Mouse (Mus musculus) C2C12 (cell line): Measurements from ENCODE around the gene Gm12184. TPM values are rescaled to one million over a fixed set of nuclear protein-coding genes. Genes with fewer than 3 reads are reported as not detected.
"Not testable (repeated sequence)": the region's sequence is repeated elsewhere in the genome, so short reads cannot be mapped to it uniquely, and the experiment has no call there.

Experiments
- H3K27me3 ChIP-seq: one replicate; pipeline ENCODE4 v1.6.1; 2011; ENCODE audit not compliant: control insufficient read depth, insufficient read depth, insufficient read length
- H3K36me3 ChIP-seq: one replicate; pipeline ENCODE4 v1.6.1; 2011; ENCODE audit not compliant: control insufficient read depth, insufficient read depth
- H3K4me3 ChIP-seq: one replicate; pipeline ENCODE4 v1.5.1; 2011; ENCODE audit warnings: mild to moderate bottlenecking, control low read depth; ENCODE audit not compliant: poor library complexity, insufficient read depth, severe bottlenecking
- H3K79me2 ChIP-seq: one replicate; pipeline ENCODE4 v1.6.1; 2011; ENCODE audit not compliant: control insufficient read depth, insufficient read depth
- H3K79me3 ChIP-seq: one replicate; pipeline ENCODE4 v1.6.1; 2011; ENCODE audit warnings: low read depth, control low read depth
- H3ac ChIP-seq: one replicate; pipeline ENCODE3; 2011; ENCODE audit warnings: low read depth; ENCODE audit not compliant: control insufficient read depth, insufficient read length
- CEBPB ChIP-seq: IDR thresholded peaks from one replicate; pipeline ENCODE4 v1.6.1; 2011; ENCODE audit warnings: low read depth, mild to moderate bottlenecking, control low read depth, moderate library complexity
- CTCF ChIP-seq: IDR thresholded peaks from one replicate; pipeline ENCODE4 v1.5.1; 2011; ENCODE audit not compliant: control insufficient read depth, insufficient read depth, insufficient read length
- FOSL1 ChIP-seq: IDR thresholded peaks from one replicate; pipeline ENCODE4 v1.8.0; 2011; ENCODE audit warnings: mild to moderate bottlenecking, low read length; ENCODE audit not compliant: poor library complexity, insufficient read depth, severe bottlenecking
- MAX ChIP-seq: IDR thresholded peaks from one replicate; pipeline ENCODE4 v1.6.1; 2011; ENCODE audit warnings: mild to moderate bottlenecking, control low read depth
- MYOD1 ChIP-seq: IDR thresholded peaks from one replicate; pipeline ENCODE4 v1.6.1; 2011; ENCODE audit warnings: low read depth; ENCODE audit not compliant: control insufficient read depth, insufficient read length
- MYOG ChIP-seq: IDR thresholded peaks from one replicate; pipeline ENCODE4 v1.6.1; 2011; ENCODE audit not compliant: control insufficient read depth, insufficient read length; ENCODE audit errors: extremely low read depth
- USF1 ChIP-seq: IDR thresholded peaks from one replicate; pipeline ENCODE4 v1.6.1; 2011; ENCODE audit warnings: low read depth, mild to moderate bottlenecking, control low read depth, moderate library complexity
- long read RNA-seq, 2 experiments: library from polyadenylated mRNA; unstranded; transcript quantifications; one replicate each; pipeline ENCODE4 v2.0.0; 2019 to 2020
- polyA plus RNA-seq: library from polyadenylated mRNA; unstranded; fragments of >200 nt; fragmentation: generic; extraction: Trizol; gene quantifications from one replicate; pipeline ENCODE4 v1.2.1, GENCODE M21; 2012; ENCODE audit warnings: missing spikeins

The Gm12184 gene
- 8.0 TPM for polyA plus RNA-seq
- long read RNA-seq, experiment 1, partial matches to known transcripts: 0 of 2 reads
- long read RNA-seq, experiment 1, other reads (novel, unspliced or antisense): 0 of 2 reads
- long read RNA-seq, experiment 2: 0 reads

GRCm38 (mm10) chr11:48825979-48826751, at the start of gene Gm12184, which contains the start of gene Trim7:
Gene Gm12184, minus strand, starts transcription at chr11:48826655.
Gene Trim7, plus strand, starts transcription at chr11:48826140.
- not testable (repeated sequence) for H3K36me3 ChIP-seq, H3K79me2 ChIP-seq, H3K27me3 ChIP-seq, H3K79me3 ChIP-seq
- H3ac ChIP-seq: peak within 1 kb of the TSS; percentile 0
- H3K4me3 ChIP-seq: peak within 1 kb of the TSS; percentile 25

- H3K79me2 ChIP-seq: peaks cover 20% of the 10 kb centered on the region
Observed at GRCm38 (mm10) chr11:48875343-48875837, 48.9 kb upstream of the Gm12184 start.

GRCm38 (mm10) chr11:48874465-48874864, 48.0 kb upstream of the Gm12184 start:
- Histone ChIP-seq H3K79me3 (peaks cover 16% of the 10 kb centered on the region), H3K27me3 (no peaks in the 10 kb centered on the region), H3K79me2 (peaks cover 29% of the 10 kb centered on the region), H3ac (peak overlapping the region; percentile 40), H3K36me3 (no peaks in the 10 kb centered on the region), H3K4me3 (no peak overlapping the region)
- TF ChIP-seq FOSL1 (no peak), MAX (peak; percentile 23)

More at GRCm38 (mm10) chr11:48875343-48875837, 48.9 kb upstream of the Gm12184 start:
- H3K27me3 ChIP-seq, H3K36me3 ChIP-seq, H3ac ChIP-seq, H3K4me3 ChIP-seq, H3K79me3 ChIP-seq: not testable (repeated sequence)

- Histone ChIP-seq H3K79me2 (peaks cover 37% of the 10 kb centered on the region), H3K36me3 (no peaks in the 10 kb centered on the region), H3K79me3 (peaks cover 21% of the 10 kb centered on the region), H3ac (no peak overlapping the region), H3K4me3 (no peak overlapping the region), H3K27me3 (no peaks in the 10 kb centered on the region)
- TF ChIP-seq MYOD1 (peak; percentile 16), CTCF (no peak)
Observed at GRCm38 (mm10) chr11:48873591-48874290, 47.3 kb upstream of the Gm12184 start.

- Histone ChIP-seq H3K27me3 (no peaks in the 10 kb centered on the region), H3K36me3 (peaks cover under 1% of the 10 kb centered on the region), H3K4me3 (no peak overlapping the region), H3ac (no peak overlapping the region), H3K79me3 (peaks cover 27% of the 10 kb centered on the region), H3K79me2 (peaks cover 46% of the 10 kb centered on the region)
- TF ChIP-seq CTCF (no peak), CEBPB (no peak), MYOG (no peak), FOSL1 (no peak)
Observed at GRCm38 (mm10) chr11:48872695-48873300, 46.3 kb upstream of the Gm12184 start.

- H3K79me2 ChIP-seq: peaks cover 54% of the 10 kb centered on the region
- peak overlapping the region; percentile 45 for H3K4me3 ChIP-seq
- H3K36me3 ChIP-seq: peaks cover 9% of the 10 kb centered on the region
- H3K27me3 ChIP-seq: no peaks in the 10 kb centered on the region
- TF ChIP-seq CEBPB: no peak
- no peak for TF ChIP-seq CTCF
- peak; percentile 12 for TF ChIP-seq USF1
- peak; percentile 37 for TF ChIP-seq MAX
- peaks cover 31% of the 10 kb centered on the region for H3K79me3 ChIP-seq
- H3ac ChIP-seq: peak overlapping the region; percentile 82
Observed at GRCm38 (mm10) chr11:48871817-48872541, 45.5 kb upstream of the Gm12184 start.
